Mouse (Mus musculus): ENCODE results near the gene Ankle2. TPM values are rescaled to one million over a fixed set of nuclear protein-coding genes. Genes with fewer than 3 reads are reported as not detected.

The Ankle2 gene
- total and polyA plus RNA-seq, 2 experiments from 2014 or later = 12.5 to 17.3 TPM

DNA sequence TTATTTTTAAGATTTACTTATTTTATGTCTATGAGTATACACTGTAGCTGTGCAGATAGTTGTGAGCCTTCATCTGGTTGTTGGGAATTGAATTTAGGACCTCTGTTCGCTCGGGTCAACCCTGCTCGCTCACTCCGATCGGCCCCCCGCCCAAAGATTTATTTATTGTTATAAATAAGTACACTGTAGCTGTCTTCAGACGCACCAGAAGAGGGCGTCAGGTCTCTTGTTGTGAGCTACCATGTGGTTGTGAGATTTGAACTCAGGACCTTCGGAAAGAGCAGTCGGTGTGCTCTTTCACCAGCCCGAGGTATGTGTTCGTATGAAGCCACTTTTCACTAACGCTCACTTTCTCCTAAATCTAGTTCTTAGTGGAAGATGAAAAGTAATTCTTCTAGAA is 834 bp downstream of the Ankle2 start:
- 45% methylated on average over 13 of the region's 13 CpGs for WGBS
- H3K4me1 ChIP-seq (ENCODE audit: control insufficient read depth, insufficient read depth) = peaks cover 9% of the 10 kb centered on the region
- peak overlapping the region; percentile 93 for H3K4me3 ChIP-seq (ENCODE audit: low read depth, low read length)
- ATAC-seq (ENCODE audit: insufficient read depth, low read depth) (no peak), DNase-seq (ENCODE audit: low spot score) (no peak)
- peak overlapping the region; percentile 94 for H3K9ac ChIP-seq (replicated peaks; ENCODE audit: low read depth, low read length)
- H3K36me3 ChIP-seq (replicated peaks; ENCODE audit: control insufficient read depth, insufficient read depth, low read length) = peaks cover 21% of the 10 kb centered on the region
- peak overlapping the region; percentile 88; the same call in 1 of the 2 replicates for H3K27ac ChIP-seq (ENCODE audit: low read depth)
- H3K27me3 ChIP-seq (ENCODE audit: control insufficient read depth, insufficient read depth, low read length) = no peaks in the 10 kb centered on the region
- peak overlapping the region; percentile 71 for H3K4me2 ChIP-seq (ENCODE audit: low read depth, low read length)
- no peaks in the 10 kb centered on the region for H3K9me3 ChIP-seq (replicated peaks; ENCODE audit: control insufficient read depth, low read length)
- TF ChIP-seq EP300 (IDR thresholded peaks at IDR 0.05; ENCODE audit: low read depth) (no peak), CTCF (IDR thresholded peaks at IDR 0.05; ENCODE audit: low read depth) (no peak)

DNA sequence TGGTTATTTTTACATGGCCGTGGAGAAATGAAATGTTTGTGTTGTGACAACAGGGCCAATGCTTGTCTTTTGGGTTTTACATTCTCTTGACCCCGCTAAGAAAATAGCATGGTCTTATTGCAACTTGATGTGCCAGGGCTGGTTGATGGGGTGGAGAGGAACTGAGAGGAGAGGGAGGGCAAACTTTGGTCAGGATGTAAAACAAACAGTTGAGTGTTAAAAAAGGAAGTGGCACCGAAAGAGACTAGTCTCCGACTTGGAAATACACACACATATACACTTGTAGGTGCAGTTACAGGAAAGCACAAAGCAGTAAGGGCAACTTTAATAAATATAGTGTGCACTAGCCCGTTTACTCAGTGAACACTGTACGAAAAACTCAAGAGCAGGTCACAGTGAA is 1.5 kb downstream of the Ankle2 start:
- H3K4me3 ChIP-seq (ENCODE audit: low read depth, low read length) = no peak overlapping the region
- no peaks in the 10 kb centered on the region for H3K9me3 ChIP-seq (replicated peaks; ENCODE audit: control insufficient read depth, low read length)
- ATAC-seq (ENCODE audit: insufficient read depth, low read depth) = no peak
- H3K27me3 ChIP-seq (ENCODE audit: control insufficient read depth, insufficient read depth, low read length) = no peaks in the 10 kb centered on the region
- no peak overlapping the region for H3K27ac ChIP-seq (ENCODE audit: low read depth)
- 74% methylated on average over 6 of the region's 6 CpGs for WGBS
- DNase-seq (ENCODE audit: low spot score) = no peak
- H3K4me2 ChIP-seq (ENCODE audit: low read depth, low read length) = no peak overlapping the region
- no peak overlapping the region for H3K9ac ChIP-seq (replicated peaks; ENCODE audit: low read depth, low read length)
- no peak for TF ChIP-seq EP300 (IDR thresholded peaks at IDR 0.05; ENCODE audit: low read depth)
- peaks cover 25% of the 10 kb centered on the region for H3K36me3 ChIP-seq (replicated peaks; ENCODE audit: control insufficient read depth, insufficient read depth, low read length)
- H3K4me1 ChIP-seq (ENCODE audit: control insufficient read depth, insufficient read depth) = peaks cover 9% of the 10 kb centered on the region

DNA sequence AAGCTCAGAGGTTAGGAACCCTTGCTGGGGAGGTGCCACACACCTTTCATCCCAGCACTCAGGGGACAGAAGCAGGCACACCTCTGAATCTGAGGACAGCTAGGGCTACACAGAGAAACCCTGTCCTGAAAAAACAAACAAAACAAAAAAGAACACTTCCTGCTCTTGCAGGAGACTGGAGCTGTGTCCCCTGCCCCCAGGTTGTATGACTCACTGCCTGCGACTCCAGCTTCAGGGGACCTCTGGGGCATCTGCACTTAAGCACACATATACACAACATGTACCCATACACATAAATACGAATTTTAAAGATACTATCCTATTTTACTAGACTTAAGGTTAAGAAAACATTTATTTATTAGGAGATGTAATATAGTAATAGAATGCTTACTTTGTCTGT is 13.3 kb downstream of the Ankle2 start:
- Histone ChIP-seq H3K36me3 (replicated peaks; ENCODE audit: control insufficient read depth, insufficient read depth, low read length) (peaks cover 70% of the 10 kb centered on the region), H3K9ac (replicated peaks; ENCODE audit: low read depth, low read length) (no peak overlapping the region), H3K27me3 (ENCODE audit: control insufficient read depth, insufficient read depth, low read length) (no peaks in the 10 kb centered on the region), H3K4me2 (ENCODE audit: low read depth, low read length) (no peak overlapping the region), H3K27ac (ENCODE audit: low read depth) (no peak overlapping the region), H3K4me1 (ENCODE audit: control insufficient read depth, insufficient read depth) (no peaks in the 10 kb centered on the region), H3K9me3 (replicated peaks; ENCODE audit: control insufficient read depth, low read length) (no peaks in the 10 kb centered on the region), H3K4me3 (ENCODE audit: low read depth, low read length) (no peak overlapping the region)
- ATAC-seq (ENCODE audit: insufficient read depth, low read depth) (no peak), DNase-seq (ENCODE audit: low spot score) (no peak)
- no peak for TF ChIP-seq CTCF (IDR thresholded peaks at IDR 0.05; ENCODE audit: low read depth)
- no peak for TF ChIP-seq EP300 (IDR thresholded peaks at IDR 0.05; ENCODE audit: low read depth)
- 60% methylated on average over 2 of the region's 2 CpGs for WGBS

DNA sequence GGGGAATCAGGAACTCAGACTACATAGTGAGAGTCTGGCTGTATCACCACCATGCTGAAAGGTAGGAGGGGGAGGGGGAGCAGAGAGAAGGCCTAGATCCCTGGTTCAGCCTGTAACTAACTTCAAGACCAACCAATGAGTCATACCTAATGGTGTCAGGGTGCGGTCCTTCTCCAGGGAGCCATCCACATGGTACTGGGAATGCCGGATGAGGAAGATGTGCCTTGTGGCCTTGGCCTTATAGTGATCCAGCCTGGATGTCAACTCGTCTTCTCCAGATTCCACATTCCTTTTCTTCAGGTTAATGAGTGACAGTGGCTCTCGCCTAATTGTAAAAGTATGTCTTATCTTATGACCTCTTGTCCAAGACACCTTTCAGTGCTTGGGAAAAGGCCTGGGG is 36.1 kb downstream of the Ankle2 start:
- H3K27me3 ChIP-seq (ENCODE audit: control insufficient read depth, insufficient read depth, low read length) = no peaks in the 10 kb centered on the region
- H3K27ac ChIP-seq (ENCODE audit: low read depth) = no peak overlapping the region
- 75% methylated on average over 4 of the region's 4 CpGs for WGBS
- H3K36me3 ChIP-seq (replicated peaks; ENCODE audit: control insufficient read depth, insufficient read depth, low read length) = peaks cover 29% of the 10 kb centered on the region
- TF ChIP-seq CTCF (IDR thresholded peaks at IDR 0.05; ENCODE audit: low read depth) (no peak), EP300 (IDR thresholded peaks at IDR 0.05; ENCODE audit: low read depth) (no peak)
- H3K9ac ChIP-seq (replicated peaks; ENCODE audit: low read depth, low read length) = no peak overlapping the region
- no peak overlapping the region for H3K4me2 ChIP-seq (ENCODE audit: low read depth, low read length)
- ATAC-seq (ENCODE audit: insufficient read depth, low read depth) = no peak
- peaks cover 7% of the 10 kb centered on the region; the same call in 1 of the 2 replicates for H3K4me1 ChIP-seq (ENCODE audit: control insufficient read depth, insufficient read depth)
- no peak overlapping the region for H3K4me3 ChIP-seq (ENCODE audit: low read depth, low read length)
- no peak for DNase-seq (ENCODE audit: low spot score)
- H3K9me3 ChIP-seq (replicated peaks; ENCODE audit: control insufficient read depth, low read length) = no peaks in the 10 kb centered on the region

DNA sequence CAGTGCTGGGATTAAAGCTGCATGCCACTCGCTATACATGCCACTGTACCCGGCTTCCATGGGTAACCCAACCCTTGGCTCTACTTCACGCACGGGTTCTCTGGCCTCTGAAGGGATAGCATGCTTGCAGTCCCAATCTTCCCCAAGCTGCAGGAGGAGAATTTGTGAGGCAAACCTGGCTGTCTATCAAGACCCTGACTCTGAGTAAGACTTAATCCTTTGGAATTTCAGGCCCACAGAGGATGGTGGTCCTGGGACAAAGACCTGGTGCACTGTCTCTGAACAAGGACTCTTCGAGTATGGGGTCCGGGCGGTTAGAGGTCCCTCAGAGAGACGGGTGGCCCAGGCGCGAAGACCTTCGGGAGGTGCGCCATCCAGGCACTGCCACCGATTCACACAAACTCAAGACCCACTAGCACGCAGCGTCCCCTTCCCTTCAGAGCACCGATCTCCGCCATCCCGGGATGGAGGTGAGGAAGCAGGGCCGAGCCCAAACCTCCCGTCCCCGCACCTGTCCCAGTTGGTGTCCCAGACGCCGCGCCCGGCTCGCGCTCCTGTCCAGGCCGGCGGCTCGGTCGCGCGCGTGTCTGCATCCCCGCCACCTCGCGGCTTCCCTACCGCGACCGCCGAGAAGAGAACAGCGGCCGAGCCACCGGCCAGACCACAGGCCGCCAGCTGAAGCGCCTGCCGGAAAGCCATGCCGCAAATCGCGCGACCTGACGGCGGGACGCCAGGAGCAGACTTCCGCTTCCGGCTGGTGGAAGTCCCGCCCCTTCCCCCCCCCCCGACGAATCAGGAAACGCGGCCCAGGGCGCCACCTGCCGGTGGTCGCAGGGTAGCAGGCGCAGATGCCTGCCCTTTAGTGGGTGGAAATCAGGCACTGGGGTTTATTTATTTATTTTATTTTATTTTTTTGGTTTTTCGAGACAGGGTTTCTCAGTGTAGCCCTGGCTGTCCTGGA is 38.6 kb downstream of the Ankle2 start, which contains the start of gene Pgam5:
Gene Pgam5, minus strand, starts transcription at position 773 of the 961 bp plus-strand sequence.
- peak within 1 kb of the TSS; percentile 92 for H3K9ac ChIP-seq (replicated peaks; ENCODE audit: low read depth, low read length)
- H3K27ac ChIP-seq (ENCODE audit: low read depth) = peak within 1 kb of the TSS; percentile 69
- peak within 1 kb of the TSS; percentile 92 for H3K4me2 ChIP-seq (ENCODE audit: low read depth, low read length)
- peaks cover 26% of the 10 kb centered on the region for H3K36me3 ChIP-seq (replicated peaks; ENCODE audit: control insufficient read depth, insufficient read depth, low read length)
- DNase-seq (ENCODE audit: low spot score) (peak; percentile 75), ATAC-seq (ENCODE audit: insufficient read depth, low read depth) (peak; percentile 94)
- TF ChIP-seq CTCF (IDR thresholded peaks at IDR 0.05; ENCODE audit: low read depth) (peak; percentile 85), EP300 (IDR thresholded peaks at IDR 0.05; ENCODE audit: low read depth) (no peak)
- peak within 1 kb of the TSS; percentile 92 for H3K4me3 ChIP-seq (ENCODE audit: low read depth, low read length)
- H3K9me3 ChIP-seq (replicated peaks; ENCODE audit: control insufficient read depth, low read length) = no peaks in the 10 kb centered on the region
- H3K27me3 ChIP-seq (ENCODE audit: control insufficient read depth, insufficient read depth, low read length) = no peaks in the 10 kb centered on the region
- peaks cover 7% of the 10 kb centered on the region; the same call in 1 of the 2 replicates for H3K4me1 ChIP-seq (ENCODE audit: control insufficient read depth, insufficient read depth)
- WGBS = under 1% methylated on average over 62 of the region's 66 CpGs

Measured in heart, postnatal 0 days (tissue).